ENCODE assay signal across 9 mouse cellular contexts in genomic region chr10:3743069-3743468, GRCm38 (mm10). TPM values are rescaled to one million over a fixed set of nuclear protein-coding genes. Genes with fewer than 3 reads are reported as not detected.
DNase-seq lines count a peak whose midpoint lies in the region; ATAC-seq and TF ChIP-seq lines count a peak whose summit lies in the region.
"Had no signal": no experiment of that assay in that cellular context is flagged by ENCODE, and none has a peak within 500 bp of the region (broad histone marks: within the 10 kb centered on the region; RNA-seq: fewer than 3 reads in every experiment).

No protein-coding gene starts in this region.

- H3K36me3 ChIP-seq in lung, embryonic 14.5 days (ENCODE audit: insufficient read depth), result no peaks in the 10 kb centered on the region
- H3K36me3 ChIP-seq in heart, embryonic 16.5 days (ENCODE audit: control insufficient read depth, insufficient read depth), result no peaks in the 10 kb centered on the region
- H3K36me3 ChIP-seq in midbrain, embryonic 11.5 days (ENCODE audit: control insufficient read depth, insufficient read depth, low read length), result no peaks in the 10 kb centered on the region

- H3K4me2 ChIP-seq in lung, embryonic 14.5 days, result peak overlapping the region; percentile 5; the same call in 1 of the 2 replicates
- H3K4me2 ChIP-seq in heart, embryonic 16.5 days (ENCODE audit: low read depth, low read length), result peak overlapping the region; percentile 32
- H3K4me2 ChIP-seq in midbrain, embryonic 11.5 days, result no peak overlapping the region

- peak; percentile 18 for DNase-seq in gastrocnemius, postnatal 10 days
- no peak for DNase-seq in gastrocnemius, postnatal 25 days
- peak; percentile 64 for DNase-seq in lung, embryonic 14.5 days
- DNase-seq in lung, adult 18-20 months, result no peak
- peak; percentile 32 to 60 for DNase-seq in kidney, postnatal 36 days
- no peak for DNase-seq in layer of hippocampus, postnatal 14 days (ENCODE audit: low spot score in 2 of 2)
- no peak for DNase-seq in midbrain, embryonic 11.5 days (ENCODE audit: low spot score, missing footprints)

- no peak overlapping the region for H3K27ac ChIP-seq in lung, embryonic 14.5 days (ENCODE audit: low read depth)
- no peak overlapping the region for H3K27ac ChIP-seq in heart, embryonic 16.5 days (ENCODE audit: low read length)
- no peak overlapping the region for H3K27ac ChIP-seq in midbrain, embryonic 11.5 days (ENCODE audit: low read depth, low read length)
- H3K27ac ChIP-seq: macrophage had no signal

- 24% methylated on average over 2 of the region's 2 CpGs for WGBS in lung, embryonic 14.5 days
- 32% methylated on average over 2 of the region's 2 CpGs for WGBS in heart, embryonic 16.5 days
- WGBS in midbrain, embryonic 11.5 days, result 31% methylated on average over 2 of the region's 2 CpGs

- no peak for ATAC-seq in lung, embryonic 14.5 days (ENCODE audit: insufficient read depth)
- no peak for ATAC-seq in heart, embryonic 16.5 days (replicated peaks; ENCODE audit: extremely low read depth, insufficient read depth, low FRiP score)
- ATAC-seq in midbrain, embryonic 11.5 days (ENCODE audit: low FRiP score), result no peak

- 0 out of 2 replicates have a peak, but pooled peaks cover 3% of the 10 kb centered on the region for H3K4me1 ChIP-seq in lung, embryonic 14.5 days (ENCODE audit: insufficient read depth)
- no peaks in the 10 kb centered on the region for H3K4me1 ChIP-seq in heart, embryonic 16.5 days (ENCODE audit: control insufficient read depth, insufficient read depth, low read length)
- H3K4me1 ChIP-seq in midbrain, embryonic 11.5 days (ENCODE audit: control insufficient read depth, insufficient read depth, low read length), result 0 out of 2 replicates have a peak, but pooled peaks cover 2% of the 10 kb centered on the region

- no peak overlapping the region for H3K9ac ChIP-seq in lung, embryonic 14.5 days
- H3K9ac ChIP-seq in heart, embryonic 16.5 days (ENCODE audit: low read length), result no peak overlapping the region
- no peak overlapping the region for H3K9ac ChIP-seq in midbrain, embryonic 11.5 days (ENCODE audit: low read length)

- H3K27me3 ChIP-seq in lung, embryonic 14.5 days (ENCODE audit: insufficient read depth, low read length), result no peaks in the 10 kb centered on the region
- H3K27me3 ChIP-seq in heart, embryonic 16.5 days (ENCODE audit: control insufficient read depth, insufficient read depth, low read length), result no peaks in the 10 kb centered on the region
- H3K27me3 ChIP-seq in midbrain, embryonic 11.5 days (ENCODE audit: control insufficient read depth, insufficient read depth, low read length), result no peaks in the 10 kb centered on the region

- H3K9me3 ChIP-seq in lung, embryonic 14.5 days (ENCODE audit: low read depth, low read length), result no peaks in the 10 kb centered on the region
- H3K9me3 ChIP-seq in heart, embryonic 16.5 days (replicated peaks; ENCODE audit: control insufficient read depth, low read length), result no peaks in the 10 kb centered on the region
- H3K9me3 ChIP-seq in midbrain, embryonic 11.5 days (ENCODE audit: control insufficient read depth, low read length), result no peaks in the 10 kb centered on the region

- TF ChIP-seq CTCF in lung, embryonic 14.5 days (IDR thresholded peaks at IDR 0.05; ENCODE audit: low read depth), result no peak

- no peak overlapping the region for H3K4me3 ChIP-seq in lung, embryonic 14.5 days (ENCODE audit: low read depth, low read length)
- no peak overlapping the region for H3K4me3 ChIP-seq in heart, embryonic 16.5 days (ENCODE audit: low read length)
- H3K4me3 ChIP-seq in midbrain, embryonic 11.5 days (ENCODE audit: low read depth, low read length), result no peak overlapping the region

RNA-seq across cellular contexts. Expression of gene Plekhg1, which starts 2.9 kb away (rescaled TPM):
- 10 to 100 TPM; 13.3 to 16.3 TPM for total RNA-seq in gastrocnemius, postnatal 10 days (2021)
- 1 to 10 TPM; 3.4 to 3.8 TPM for total RNA-seq in gastrocnemius, postnatal 25 days (2021)
- 12.4 and 12.8 TPM in 2 replicates for polyA plus RNA-seq in lung, embryonic 14.5 days (2014; fragmentation: Nextera tagmentation; extraction: Ambion mirVana)
- polyA plus RNA-seq in heart, embryonic 16.5 days (2015; fragmentation: Nextera tagmentation; extraction: Ambion mirVana), result 8.1 and 9.3 TPM in 2 replicates
- 10 to 100 TPM; 27.9 to 34.5 TPM for total RNA-seq in layer of hippocampus, postnatal 14 days (2021)
- 16.4 and 16.8 TPM in 2 replicates for polyA plus RNA-seq in midbrain, embryonic 11.5 days (2014; fragmentation: Nextera tagmentation; extraction: Ambion mirVana)

Comparison
In these comparisons a context has a peak if more than half of its experiments do, and no peak if none do; other contexts are left out.
1. DNase-seq: peak in gastrocnemius, postnatal 10 days (single experiment), lung, embryonic 14.5 days (single experiment) and kidney, postnatal 36 days (2 of 2); none in gastrocnemius, postnatal 25 days (single experiment), lung, adult 18-20 months (0 of 2), layer of hippocampus, postnatal 14 days (0 of 2) and midbrain, embryonic 11.5 days (single experiment).